Mouse (Mus musculus) bone marrow, adult 2 months (tissue): ENCODE results near the gene Nucks1.

Experiments used
- CTCF ChIP-seq: fragments of 200-500 bp; IDR thresholded peaks from 2 replicates; pipeline ENCODE4 v1.5.1; 2011; ENCODE audit warnings: low read length, control low read depth; ENCODE audit not compliant: control insufficient read depth, insufficient read depth
- POLR2A ChIP-seq: fragments of 200-500 bp; IDR thresholded peaks from 2 replicates; pipeline ENCODE4 v1.6.1; 2011; ENCODE audit warnings: low read depth, mild to moderate bottlenecking, control low read depth, low read length, borderline replicate concordance; ENCODE audit not compliant: control insufficient read depth

GRCm38 (mm10) chr1:131968983-131969382 lies 58.6 kb downstream of the Nucks1 start:
- TF ChIP-seq CTCF (no peak), POLR2A (no peak)
